Mouse (Mus musculus): ENCODE measurements at regions not wholly inside any gene's neighbourhood (a gene's known extent, or its start where the extent isn't known, plus 50 kb on each side); places are given as distances from the start of the nearest gene placed in this dataset.

DNA sequence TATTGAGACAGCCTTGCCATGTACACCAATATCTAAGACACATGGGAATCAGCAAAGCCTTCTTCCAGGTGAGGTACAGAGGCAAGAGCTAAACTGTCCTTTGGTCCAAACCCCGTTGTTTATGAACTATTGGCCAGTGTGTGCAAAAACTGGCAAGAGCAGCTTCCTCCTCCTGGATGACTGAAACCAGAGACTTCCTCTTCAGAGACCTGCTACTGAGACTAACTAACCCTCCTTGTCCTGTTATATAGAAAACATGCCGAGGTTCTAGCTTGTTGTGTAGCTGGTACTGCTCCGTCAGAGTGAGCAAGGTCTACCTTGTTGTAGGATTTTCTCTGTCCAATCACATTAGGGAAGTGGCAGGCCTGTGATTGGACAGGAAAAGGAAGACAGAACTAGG is 174.3 kb upstream of the F930015N05Rik start:
- no peak for TF ChIP-seq ZNF384 (IDR thresholded peaks at IDR 0.05; ENCODE audit: low read depth, low read length)
- TF ChIP-seq CHD2 (IDR thresholded peaks at IDR 0.05; ENCODE audit: low read depth, low read length) = no peak
- TF ChIP-seq MAFK (IDR thresholded peaks at IDR 0.05; ENCODE audit: insufficient read depth, low read depth, low read length) = no peak
